ENCODE assay signal across 12 mouse cellular contexts in the genomic region with DNA sequence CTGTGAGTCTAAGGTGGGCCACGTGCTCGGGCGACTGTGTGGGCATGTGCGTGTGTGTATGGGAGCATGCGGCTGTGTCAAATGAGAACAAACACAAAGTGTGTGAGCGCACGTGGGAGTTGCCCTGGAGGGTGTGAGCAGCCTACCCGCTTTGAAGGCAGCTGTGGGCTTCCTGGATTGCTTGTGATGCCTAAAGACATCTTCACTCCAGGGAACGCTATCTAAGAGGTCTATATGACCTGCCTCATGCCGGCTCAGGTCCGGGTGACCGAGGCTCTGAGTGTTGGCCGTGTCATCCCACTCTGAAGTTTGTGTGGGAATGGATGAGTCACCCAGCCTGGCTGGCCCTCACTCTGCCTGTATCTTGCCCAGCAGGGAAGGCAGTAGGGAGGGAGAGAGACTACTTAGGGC. TPM values are rescaled to one million over a fixed set of nuclear protein-coding genes. Genes with fewer than 3 reads are reported as not detected.
A peak's percentile ranks its signal among the peaks of the same experiment; 100 is the strongest.
DNase-seq lines count a peak whose midpoint lies in the region; ATAC-seq lines count a peak whose summit lies in the region.
"Had no signal": no experiment of that assay in that cellular context is flagged by ENCODE, and none has a peak within 500 bp of the region (broad histone marks: within the 10 kb centered on the region; RNA-seq: fewer than 3 reads in every experiment).

No protein-coding gene starts in this region.

- peak; percentile 11 for ATAC-seq in inflammation-experienced regulatory T-cells, adult 6 months
- ATAC-seq: activated CD4-positive, CD25-positive, alpha-beta regulatory T cell, adult 4 months; intestine, embryonic 15.5 days had no signal

- intact Hi-C loops in left cerebral cortex, postnatal 4 days (cut with DNase I) = no loop called here

- peak; percentile 66 to 75 for DNase-seq in left cerebral cortex, adult 18-20 months (ENCODE audit: low spot score in 2 of 2)
- no peak for DNase-seq in left cerebral cortex, postnatal 4 days
- DNase-seq in 3134 (ENCODE audit: extremely low read depth, insufficient read length, low spot score) = peak; percentile 47
- DNase-seq in CD4-positive helper T cell, adult 2 months (ENCODE audit: low read depth, low spot score) = peak; percentile 50
- DNase-seq in embryo, embryonic 9.5 days (ENCODE audit: extremely low spot score) = no peak
- DNase-seq in thymus, postnatal 36 days = no peak
- DNase-seq: heart, adult 2 months; kidney, postnatal 36 days had no signal

RNA-seq across cellular contexts. Expression of a gene that starts 24.7 kb away (rescaled TPM):
- 100 to 1,000 TPM; 187 to 189 TPM for total RNA-seq in left cerebral cortex, adult 18-20 months (2021)
- 100 to 1,000 TPM; 138 to 140 TPM for total RNA-seq in left cerebral cortex, postnatal 4 days (2021)
- 10 to 100 TPM in 2 of 3 experiments, 1 to 10 TPM in 1; 8.8 to 16.0 (median 11.1) TPM for polyA plus RNA-seq in inflammation-experienced regulatory T-cells, adult 6 months (2017; shearing (Covaris generic))
- total RNA-seq: heart, adult 2 months; heart, postnatal 25 days had no signal
- polyA plus RNA-seq: heart, adult 2 months had no signal

RNA-seq across cellular contexts. Expression of a gene that starts 58.4 kb away (rescaled TPM):
- total RNA-seq in left cerebral cortex, adult 18-20 months (2021) = 10 to 100 TPM; 13.2 to 13.5 TPM
- total RNA-seq in left cerebral cortex, postnatal 4 days (2021) = 10 to 100 TPM; 10.6 to 12.4 TPM
- 1 to 10 TPM; 1.5 to 6.6 (median 3.8) TPM for polyA plus RNA-seq in inflammation-experienced regulatory T-cells, adult 6 months (2017; shearing (Covaris generic))

Comparison
In these comparisons a context has a peak if more than half of its experiments do, and no peak if none do; other contexts are left out.
1. DNase-seq: peak in left cerebral cortex, adult 18-20 months (2 of 2), 3134 (single experiment) and CD4-positive helper T cell, adult 2 months (single experiment); none in left cerebral cortex, postnatal 4 days (single experiment), embryo, embryonic 9.5 days (single experiment) and thymus, postnatal 36 days (0 of 2).